Mouse (Mus musculus): ENCODE measurements at regions not wholly inside any gene's neighbourhood (a gene's known extent, or its start where the extent isn't known, plus 50 kb on each side); places are given as distances from the start of the nearest gene placed in this dataset.

- TF ChIP-seq CTCF (IDR thresholded peaks at IDR 0.05; ENCODE audit: low read depth, low read length): no peak
- TF ChIP-seq POLR2A (IDR thresholded peaks at IDR 0.05; ENCODE audit: extremely low read depth, insufficient read depth, low read length): no peak
These were observed 76.0 kb upstream of the Ywhaq start for GRCm38 (mm10) chr12:21493471-21493870.
